Mouse (Mus musculus): Measurements from ENCODE around the gene Irgc1.

GRCm38 (mm10) chr7:24437981-24438380 is 14.1 kb downstream of the Irgc1 start:
- no peak for TF ChIP-seq CTCF (IDR thresholded peaks at IDR 0.05; ENCODE audit: extremely low read depth, insufficient read depth, insufficient read length, insufficient replicate concordance)
- no peak for TF ChIP-seq POLR2A (IDR thresholded peaks at IDR 0.05; ENCODE audit: low read depth, low read length)

Measured in spleen, adult 2 months (tissue).